Mouse (Mus musculus): ENCODE results near the gene Wfdc11. TPM values are rescaled to one million over a fixed set of nuclear protein-coding genes. Genes with fewer than 3 reads are reported as not detected.
"Not testable (repeated sequence)": the region's sequence is repeated elsewhere in the genome, so short reads cannot be mapped to it uniquely, and the experiment has no call there.

Gene Wfdc11
- polyA plus RNA-seq, 1 experiment from 2014 or later, result not detected

- WGBS, result 79% methylated on average over 9 of the region's 9 CpGs
- Histone ChIP-seq H3K36me3 (no peaks in the 10 kb centered on the region), H3K27me3 (no peaks in the 10 kb centered on the region), H3K4me3 (no peak overlapping the region), H3K9ac (no peak overlapping the region), H3K4me1 (no peaks in the 10 kb centered on the region), H3K9me3 (no peaks in the 10 kb centered on the region), H3K27ac (no peak overlapping the region), H3K4me2 (no peak overlapping the region)
- no peak for ATAC-seq (ENCODE audit: insufficient number of reproducible peaks, low FRiP score, low TSS enrichment, low read depth)
Measured at GRCm38 (mm10) chr2:164635266-164635665, 38.6 kb downstream of the Wfdc11 start.

DNA sequence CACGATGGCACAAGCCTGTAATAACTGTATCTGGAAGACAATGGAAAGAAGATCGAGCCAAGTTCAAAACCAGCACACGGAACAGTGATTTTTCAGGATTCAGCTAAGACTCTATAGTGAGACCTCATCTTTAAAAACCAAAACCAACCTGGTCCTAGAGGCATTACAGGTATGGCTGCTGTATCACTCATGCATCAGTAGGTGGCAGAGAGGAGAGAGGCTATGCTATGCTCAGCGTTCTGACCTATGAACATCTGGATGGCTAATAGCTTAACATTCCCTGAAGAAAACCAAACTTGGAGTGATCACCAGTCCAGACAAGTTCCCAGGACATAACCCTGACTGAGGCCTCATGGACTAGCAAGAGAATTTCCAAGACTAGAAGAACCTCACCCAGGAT lies 52.1 kb downstream of the Wfdc11 start:
- Histone ChIP-seq H3K27ac (no peak overlapping the region), H3K27me3 (no peaks in the 10 kb centered on the region), H3K4me3 (no peak overlapping the region), H3K4me2 (no peak overlapping the region), H3K4me1 (no peaks in the 10 kb centered on the region), H3K36me3 (no peaks in the 10 kb centered on the region), H3K9me3 (no peaks in the 10 kb centered on the region), H3K9ac (no peak overlapping the region)
- ATAC-seq (ENCODE audit: insufficient number of reproducible peaks, low FRiP score, low TSS enrichment, low read depth), result no peak
- WGBS, result 78% methylated on average over 4 of the region's 4 CpGs

DNA sequence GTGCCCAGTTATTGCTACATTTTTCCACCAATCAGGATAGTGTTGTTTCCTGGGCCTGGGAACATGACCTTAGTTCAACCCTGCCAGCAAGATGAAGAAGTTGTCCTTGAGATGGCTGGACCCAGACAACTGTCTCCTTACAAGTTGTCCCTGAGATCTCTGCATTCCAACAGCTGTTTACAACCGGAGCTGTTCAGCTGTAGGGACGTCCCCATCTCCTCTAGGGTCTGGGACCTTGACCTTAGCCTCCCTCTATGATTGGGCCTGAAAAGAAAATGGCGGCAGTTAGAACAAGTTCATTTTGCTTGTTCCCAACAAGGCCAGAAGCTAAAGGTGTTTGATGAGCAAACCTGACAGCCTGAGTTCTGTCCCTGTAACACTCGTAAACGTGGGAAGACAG lies 54.8 kb downstream of the Wfdc11 start:
- Histone ChIP-seq H3K27ac (no peak overlapping the region), H3K9ac (no peak overlapping the region), H3K4me1 (no peaks in the 10 kb centered on the region), H3K27me3 (no peaks in the 10 kb centered on the region), H3K36me3 (no peaks in the 10 kb centered on the region), H3K4me3 (no peak overlapping the region), H3K4me2 (no peak overlapping the region), H3K9me3 (no peaks in the 10 kb centered on the region)
- ATAC-seq (ENCODE audit: insufficient number of reproducible peaks, low FRiP score, low TSS enrichment, low read depth), result no peak
- WGBS, result 65% methylated on average over 5 of the region's 5 CpGs

GRCm38 (mm10) chr2:164615386-164615785 lies 58.5 kb downstream of the Wfdc11 start:
- 87% methylated on average over 3 of the region's 3 CpGs for WGBS
- ATAC-seq (ENCODE audit: insufficient number of reproducible peaks, low FRiP score, low TSS enrichment, low read depth), result no peak
- H3K9ac ChIP-seq, result no peak overlapping the region
- H3K9me3 ChIP-seq, result no peaks in the 10 kb centered on the region
- H3K4me2 ChIP-seq, result no peak overlapping the region
- H3K4me3 ChIP-seq, result no peak overlapping the region
- H3K36me3 ChIP-seq, result no peaks in the 10 kb centered on the region
- H3K27ac ChIP-seq, result no peak overlapping the region
- no peaks in the 10 kb centered on the region for H3K4me1 ChIP-seq
- no peaks in the 10 kb centered on the region for H3K27me3 ChIP-seq

DNA sequence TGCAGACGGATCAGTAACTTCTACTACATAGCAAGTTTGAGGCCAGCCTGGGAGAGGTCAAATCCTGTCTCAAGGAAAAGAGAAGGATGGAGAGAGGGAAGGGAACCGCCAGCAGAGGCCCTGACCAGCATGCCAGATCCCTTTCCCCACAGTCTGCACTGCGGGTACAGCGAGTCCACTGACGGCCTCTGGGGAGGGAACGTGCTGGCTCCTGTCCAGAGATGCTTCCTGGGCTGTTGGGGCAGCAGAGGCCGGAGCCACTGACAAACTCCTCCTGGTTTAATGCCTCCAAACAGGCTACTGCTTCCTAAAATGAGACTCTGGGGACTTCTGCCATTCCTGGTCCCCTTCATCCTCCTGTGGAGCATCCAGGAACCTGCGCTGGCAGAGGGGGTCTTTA lies 60.4 kb downstream of the Wfdc11 start, which contains the start of the genes Wfdc6b and Wfdc8:
Gene Wfdc6b (plus strand): TSS at position 52 of the 400 bp plus-strand sequence.
Gene Wfdc8 (minus strand): TSS at position 156 of the 400 bp plus-strand sequence.
- not testable (repeated sequence) for H3K9ac ChIP-seq; H3K27ac ChIP-seq; ATAC-seq (ENCODE audit: insufficient number of reproducible peaks, low FRiP score, low TSS enrichment, low read depth); H3K4me2 ChIP-seq; H3K9me3 ChIP-seq; H3K36me3 ChIP-seq; H3K4me3 ChIP-seq; H3K27me3 ChIP-seq; H3K4me1 ChIP-seq
- 49% methylated on average over 8 of the region's 8 CpGs for WGBS

Other genes with a start within 250 kb of the Wfdc11 start
- gene Sdc4, start 230.2 kb downstream of the Wfdc11 start, polyA plus RNA-seq (2015; fragmentation: Nextera tagmentation; extraction: Ambion mirVana), result 107 and 110 TPM in 2 replicates
- gene Sys1, start 217.1 kb downstream of the Wfdc11 start, polyA plus RNA-seq (2015; fragmentation: Nextera tagmentation; extraction: Ambion mirVana), result 54.5 and 61.2 TPM in 2 replicates
- gene Gm20458, start 213.1 kb downstream of the Wfdc11 start, polyA plus RNA-seq (2015; fragmentation: Nextera tagmentation; extraction: Ambion mirVana), result 11.0 and 12.2 TPM in 2 replicates
- gene Trp53tg5, start 200.4 kb downstream of the Wfdc11 start, polyA plus RNA-seq (2015; fragmentation: Nextera tagmentation; extraction: Ambion mirVana), result not detected in 2 replicates
- 6.3 and 6.9 TPM in 2 replicates for gene Dbndd2, start 188.0 kb downstream of the Wfdc11 start, polyA plus RNA-seq (2015; fragmentation: Nextera tagmentation; extraction: Ambion mirVana)
- gene Pigt, start 176.6 kb downstream of the Wfdc11 start, polyA plus RNA-seq (2015; fragmentation: Nextera tagmentation; extraction: Ambion mirVana), result 65.0 and 67.5 TPM in 2 replicates
- 18.3 and 31.2 TPM in 2 replicates for gene Wfdc2, start 111.7 kb downstream of the Wfdc11 start, polyA plus RNA-seq (2015; fragmentation: Nextera tagmentation; extraction: Ambion mirVana)
- not detected in 2 replicates for gene Spint3, start 100.6 kb downstream of the Wfdc11 start, polyA plus RNA-seq (2015; fragmentation: Nextera tagmentation; extraction: Ambion mirVana)
- gene Wfdc6a, start 88.6 kb downstream of the Wfdc11 start, polyA plus RNA-seq (2015; fragmentation: Nextera tagmentation; extraction: Ambion mirVana), result 0.19 TPM in 1 of 2 replicates, not detected in the other
- gene Eppin, start 80.5 kb downstream of the Wfdc11 start, polyA plus RNA-seq (2015; fragmentation: Nextera tagmentation; extraction: Ambion mirVana), result not detected in 2 replicates
- not detected in 2 replicates for gene Wfdc6b, start 60.6 kb downstream of the Wfdc11 start, polyA plus RNA-seq (2015; fragmentation: Nextera tagmentation; extraction: Ambion mirVana)
- gene Wfdc8, start 60.5 kb downstream of the Wfdc11 start, polyA plus RNA-seq (2015; fragmentation: Nextera tagmentation; extraction: Ambion mirVana), result not detected in 2 replicates
- gene Wfdc16, start 35.3 kb downstream of the Wfdc11 start, polyA plus RNA-seq (2015; fragmentation: Nextera tagmentation; extraction: Ambion mirVana), result not detected in 2 replicates
- not detected in 2 replicates for gene Wfdc10, start 18.0 kb downstream of the Wfdc11 start, polyA plus RNA-seq (2015; fragmentation: Nextera tagmentation; extraction: Ambion mirVana)
- gene Wfdc9, start 17.5 kb downstream of the Wfdc11 start, polyA plus RNA-seq (2015; fragmentation: Nextera tagmentation; extraction: Ambion mirVana), result not detected in 2 replicates
- 0.18 TPM in 1 of 2 replicates, not detected in the other for gene Wfdc13, start 11.0 kb upstream of the Wfdc11 start, polyA plus RNA-seq (2015; fragmentation: Nextera tagmentation; extraction: Ambion mirVana)
- gene Spint4, start 24.4 kb upstream of the Wfdc11 start, polyA plus RNA-seq (2015; fragmentation: Nextera tagmentation; extraction: Ambion mirVana), result not detected in 2 replicates
- gene Spint5, start 41.2 kb upstream of the Wfdc11 start, polyA plus RNA-seq (2015; fragmentation: Nextera tagmentation; extraction: Ambion mirVana), result not detected in 2 replicates
- gene Wfdc3, start 71.8 kb upstream of the Wfdc11 start, polyA plus RNA-seq (2015; fragmentation: Nextera tagmentation; extraction: Ambion mirVana), result 0.41 and 0.50 TPM in 2 replicates
- 61.0 and 63.9 TPM in 2 replicates for gene Dnttip1, start 71.9 kb upstream of the Wfdc11 start, polyA plus RNA-seq (2015; fragmentation: Nextera tagmentation; extraction: Ambion mirVana)
- 293 and 311 TPM in 2 replicates for gene Ube2c, start 95.8 kb upstream of the Wfdc11 start, polyA plus RNA-seq (2015; fragmentation: Nextera tagmentation; extraction: Ambion mirVana)
- gene Tnnc2, start 105.9 kb upstream of the Wfdc11 start, polyA plus RNA-seq (2015; fragmentation: Nextera tagmentation; extraction: Ambion mirVana), result 350 and 1,119 TPM in 2 replicates
- 33.8 and 40.5 TPM in 2 replicates for gene Snx21, start 111.7 kb upstream of the Wfdc11 start, polyA plus RNA-seq (2015; fragmentation: Nextera tagmentation; extraction: Ambion mirVana)
- 16.8 and 20.7 TPM in 2 replicates for gene Acot8, start 130.8 kb upstream of the Wfdc11 start, polyA plus RNA-seq (2015; fragmentation: Nextera tagmentation; extraction: Ambion mirVana)
- gene Zswim3, start 131.0 kb upstream of the Wfdc11 start, polyA plus RNA-seq (2015; fragmentation: Nextera tagmentation; extraction: Ambion mirVana), result 7.5 and 7.9 TPM in 2 replicates
- 19.4 and 20.1 TPM in 2 replicates for gene Zswim1, start 148.6 kb upstream of the Wfdc11 start, polyA plus RNA-seq (2015; fragmentation: Nextera tagmentation; extraction: Ambion mirVana)
- not detected in 2 replicates for gene Spata25, start 154.4 kb upstream of the Wfdc11 start, polyA plus RNA-seq (2015; fragmentation: Nextera tagmentation; extraction: Ambion mirVana)
- 178 and 187 TPM in 2 replicates for gene Ctsa, start 158.8 kb upstream of the Wfdc11 start, polyA plus RNA-seq (2015; fragmentation: Nextera tagmentation; extraction: Ambion mirVana)
- gene Neurl2, start 159.4 kb upstream of the Wfdc11 start, polyA plus RNA-seq (2015; fragmentation: Nextera tagmentation; extraction: Ambion mirVana), result 5.8 and 9.3 TPM in 2 replicates
- 57.1 and 61.8 TPM in 2 replicates for gene Pltp, start 183.6 kb upstream of the Wfdc11 start, polyA plus RNA-seq (2015; fragmentation: Nextera tagmentation; extraction: Ambion mirVana)
- gene Pcif1, start 205.2 kb upstream of the Wfdc11 start, polyA plus RNA-seq (2015; fragmentation: Nextera tagmentation; extraction: Ambion mirVana), result 62.9 and 67.5 TPM in 2 replicates
- 13.2 and 13.9 TPM in 2 replicates for gene Zfp335, start 237.7 kb upstream of the Wfdc11 start, polyA plus RNA-seq (2015; fragmentation: Nextera tagmentation; extraction: Ambion mirVana)

Data from limb, embryonic 15.5 days (tissue).